Mouse (Mus musculus): ENCODE results near the gene Gigyf2. TPM values are rescaled to one million over a fixed set of nuclear protein-coding genes. Genes with fewer than 3 reads are reported as not detected.

Gene Gigyf2
- polyA plus RNA-seq, 1 experiment: 19.0 TPM

DNA sequence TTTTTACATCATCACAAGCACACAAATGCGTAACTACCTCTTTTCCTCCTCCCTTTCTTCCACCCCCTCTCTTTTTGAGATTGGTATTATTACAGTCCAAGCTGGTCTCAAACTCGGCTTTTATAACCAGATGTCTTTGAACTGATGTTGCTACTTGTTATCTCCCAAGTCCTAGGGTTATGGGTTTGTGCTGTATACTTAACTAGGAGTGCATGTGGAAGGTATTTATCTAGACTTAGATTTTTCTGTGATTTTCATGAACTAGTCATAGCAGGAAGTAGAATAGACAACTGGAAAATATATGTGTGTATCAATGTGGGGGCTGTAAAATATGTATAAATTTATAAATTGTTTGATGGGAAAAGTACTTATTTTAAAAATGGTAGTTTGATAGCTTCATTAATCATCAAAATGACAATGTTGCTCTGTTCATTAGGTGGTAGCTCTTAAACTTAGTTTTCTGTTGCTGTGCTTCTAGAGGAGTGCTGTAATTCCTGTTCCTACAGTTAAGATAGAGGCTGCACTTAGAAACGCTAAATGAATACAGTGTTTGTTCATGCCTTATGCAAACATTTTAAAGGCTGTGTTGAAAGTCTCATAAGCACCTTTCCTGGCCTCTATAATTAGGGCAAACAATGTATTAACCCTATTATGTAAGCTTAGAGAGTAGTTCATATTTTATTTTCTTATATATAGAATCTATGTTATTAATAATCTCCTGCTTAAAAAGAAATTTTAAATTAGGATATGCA lies 66.8 kb downstream of the Gigyf2 start:
- TF ChIP-seq REST (IDR thresholded peaks at IDR 0.05; ENCODE audit: insufficient read depth, insufficient read length) (no peak), USF1 (IDR thresholded peaks at IDR 0.05; ENCODE audit: low read depth) (no peak), POLR2AphosphoS2 (IDR thresholded peaks at IDR 0.05; ENCODE audit: insufficient read length, low read depth) (no peak), TCF3 (IDR thresholded peaks at IDR 0.05; ENCODE audit: insufficient read length, low read depth) (no peak), POLR2A (IDR thresholded peaks at IDR 0.05; ENCODE audit: insufficient read length, low read depth) (no peak), E2F4 (IDR thresholded peaks at IDR 0.05; ENCODE audit: insufficient read depth) (no peak), TCF12 (IDR thresholded peaks at IDR 0.05; ENCODE audit: insufficient read depth, poor library complexity, severe bottlenecking) (no peak), SRF (IDR thresholded peaks at IDR 0.05; ENCODE audit: control insufficient read depth, insufficient read length, low read depth) (no peak)
- Histone ChIP-seq H3K79me2 (ENCODE audit: control insufficient read depth, insufficient read depth) (no peaks in the 10 kb centered on the region), H3K36me3 (ENCODE audit: control insufficient read depth, insufficient read depth) (peaks cover 14% of the 10 kb centered on the region), H3ac (ENCODE audit: control insufficient read depth, insufficient read length) (no peak overlapping the region), H3K4me3 (no peak overlapping the region), H3K4me2 (ENCODE audit: low read depth) (no peak overlapping the region), H3K27me3 (ENCODE audit: control insufficient read depth, insufficient read depth, insufficient read length) (no peaks in the 10 kb centered on the region)

DNA sequence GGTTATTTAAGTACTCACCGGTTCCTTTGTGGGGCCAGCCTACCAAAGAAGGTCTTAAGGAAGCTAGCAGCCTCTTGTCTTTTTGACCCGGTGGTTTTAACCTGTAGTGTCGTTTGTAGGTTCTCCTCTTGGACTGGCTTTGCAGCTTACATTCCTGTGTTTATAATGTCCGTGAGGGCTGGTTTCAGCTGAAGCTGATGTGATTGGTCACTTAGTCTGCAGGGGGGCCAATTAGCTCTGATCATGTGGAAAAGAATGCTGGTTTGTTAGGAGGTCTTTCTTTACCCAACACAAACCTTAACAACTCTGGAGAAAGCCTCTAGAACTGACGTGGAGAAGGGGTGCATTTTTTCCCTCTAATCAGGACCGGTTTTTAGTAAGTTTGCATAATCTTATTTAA lies 67.8 kb downstream of the Gigyf2 start, which contains the start of gene Kcnj13:
Gene Kcnj13 (minus strand): TSS at position 136 of the 400 bp plus-strand sequence.
- no peak within 1 kb of the TSS for H3K4me2 ChIP-seq (ENCODE audit: low read depth)
- H3K36me3 ChIP-seq (ENCODE audit: control insufficient read depth, insufficient read depth): peaks cover 14% of the 10 kb centered on the region
- H3K79me2 ChIP-seq (ENCODE audit: control insufficient read depth, insufficient read depth): no peaks in the 10 kb centered on the region
- no peaks in the 10 kb centered on the region for H3K27me3 ChIP-seq (ENCODE audit: control insufficient read depth, insufficient read depth, insufficient read length)
- H3K4me3 ChIP-seq: no peak within 1 kb of the TSS
- H3ac ChIP-seq (ENCODE audit: control insufficient read depth, insufficient read length): no peak within 1 kb of the TSS
- TF ChIP-seq POLR2AphosphoS2 (IDR thresholded peaks at IDR 0.05; ENCODE audit: insufficient read length, low read depth) (no peak), MYOG (IDR thresholded peaks at IDR 0.05; ENCODE audit: control insufficient read depth in 1 of 3, insufficient read depth in 1 of 3, insufficient read length in 2 of 3, low read depth in 2 of 3) (no peak), REST (IDR thresholded peaks at IDR 0.05; ENCODE audit: insufficient read depth, insufficient read length) (no peak), USF1 (IDR thresholded peaks at IDR 0.05; ENCODE audit: low read depth) (no peak), MYOD1 (IDR thresholded peaks at IDR 0.05; ENCODE audit: control insufficient read depth in 1 of 3, insufficient read length in 2 of 3, low read depth in 2 of 3) (no peak), MAX (IDR thresholded peaks at IDR 0.05; ENCODE audit: low read depth) (no peak), TCF3 (IDR thresholded peaks at IDR 0.05; ENCODE audit: insufficient read length, low read depth) (no peak), TCF12 (IDR thresholded peaks at IDR 0.05; ENCODE audit: insufficient read depth, poor library complexity, severe bottlenecking) (no peak), CEBPB (IDR thresholded peaks at IDR 0.05; ENCODE audit: insufficient read depth, poor library complexity, severe bottlenecking) (no peak), E2F4 (IDR thresholded peaks at IDR 0.05; ENCODE audit: insufficient read depth) (no peak), POLR2A (IDR thresholded peaks at IDR 0.05; ENCODE audit: insufficient read length, low read depth) (no peak), SRF (IDR thresholded peaks at IDR 0.05; ENCODE audit: control insufficient read depth, insufficient read length, low read depth) (no peak)

DNA sequence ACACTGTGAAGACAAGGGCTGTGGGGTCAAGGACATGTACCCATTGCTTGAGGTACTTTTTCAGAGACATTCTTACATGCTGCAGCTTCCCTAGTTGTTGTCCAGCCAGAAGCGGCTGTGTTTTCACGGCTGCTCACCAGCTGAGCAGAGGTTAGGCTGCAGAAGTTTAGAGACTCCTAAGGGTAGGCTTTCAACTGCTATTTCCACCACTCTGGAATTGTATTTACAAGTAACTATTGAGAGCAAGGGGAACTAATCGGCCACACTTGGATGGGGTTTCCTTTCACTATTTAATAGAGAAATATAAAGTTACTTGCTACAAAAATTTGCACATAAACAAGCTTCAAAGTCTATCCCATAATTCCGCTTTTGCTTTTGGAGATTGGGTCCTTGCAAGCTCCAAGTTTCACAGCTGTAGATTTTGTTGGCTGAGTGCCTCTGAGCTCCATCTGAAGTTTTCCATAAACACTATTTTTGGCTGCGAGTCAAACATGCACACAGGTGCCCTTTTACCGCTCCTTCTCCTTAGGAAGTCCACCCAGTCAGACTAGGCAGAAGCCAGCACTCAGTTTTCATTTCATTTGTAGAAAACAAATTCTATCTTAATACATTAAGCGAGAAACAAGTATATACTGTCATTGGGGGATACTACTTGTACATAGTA lies 70.3 kb downstream of the Gigyf2 start:
- Histone ChIP-seq H3K36me3 (ENCODE audit: control insufficient read depth, insufficient read depth) (peaks cover 4% of the 10 kb centered on the region), H3K4me3 (no peak overlapping the region), H3K27me3 (ENCODE audit: control insufficient read depth, insufficient read depth, insufficient read length) (no peaks in the 10 kb centered on the region), H3K79me2 (ENCODE audit: control insufficient read depth, insufficient read depth) (no peaks in the 10 kb centered on the region), H3K4me2 (ENCODE audit: low read depth) (no peak overlapping the region), H3ac (ENCODE audit: control insufficient read depth, insufficient read length) (no peak overlapping the region)
- TF ChIP-seq MAX (IDR thresholded peaks at IDR 0.05; ENCODE audit: low read depth) (no peak), MYOG (IDR thresholded peaks at IDR 0.05; ENCODE audit: control insufficient read depth in 1 of 3, insufficient read depth in 1 of 3, insufficient read length in 2 of 3, low read depth in 2 of 3) (no peak), USF1 (IDR thresholded peaks at IDR 0.05; ENCODE audit: low read depth) (no peak), TCF12 (IDR thresholded peaks at IDR 0.05; ENCODE audit: insufficient read depth, poor library complexity, severe bottlenecking) (no peak), E2F4 (IDR thresholded peaks at IDR 0.05; ENCODE audit: insufficient read depth) (no peak), CEBPB (IDR thresholded peaks at IDR 0.05; ENCODE audit: insufficient read depth, poor library complexity, severe bottlenecking) (no peak), SRF (IDR thresholded peaks at IDR 0.05; ENCODE audit: control insufficient read depth, insufficient read length, low read depth) (no peak), REST (IDR thresholded peaks at IDR 0.05; ENCODE audit: insufficient read depth, insufficient read length) (no peak), POLR2A (IDR thresholded peaks at IDR 0.05; ENCODE audit: insufficient read length, low read depth) (no peak), POLR2AphosphoS2 (IDR thresholded peaks at IDR 0.05; ENCODE audit: insufficient read length, low read depth) (no peak)

DNA sequence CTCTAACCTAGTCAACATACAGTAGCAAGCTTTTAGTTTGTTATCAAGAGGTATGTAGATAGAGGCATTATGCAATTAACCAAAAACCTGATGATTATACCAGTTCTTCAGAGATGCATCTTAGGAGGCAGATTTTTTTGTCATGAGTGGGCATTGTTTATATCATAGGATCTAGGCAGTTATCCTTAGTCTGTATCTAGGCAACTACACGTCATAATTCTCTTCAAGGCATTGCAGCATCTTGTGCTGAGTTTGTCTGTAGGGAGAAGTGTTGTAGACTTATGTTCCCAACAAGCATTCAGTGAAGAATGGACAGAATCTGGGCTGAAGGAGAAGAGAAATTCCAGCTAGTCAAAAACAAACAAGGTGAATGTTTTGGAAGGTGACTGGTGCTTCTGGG lies 77.9 kb downstream of the Gigyf2 start:
- Histone ChIP-seq H3K79me2 (ENCODE audit: control insufficient read depth, insufficient read depth) (no peaks in the 10 kb centered on the region), H3ac (ENCODE audit: control insufficient read depth, insufficient read length) (no peak overlapping the region), H3K36me3 (ENCODE audit: control insufficient read depth, insufficient read depth) (peaks cover 48% of the 10 kb centered on the region), H3K27me3 (ENCODE audit: control insufficient read depth, insufficient read depth, insufficient read length) (no peaks in the 10 kb centered on the region), H3K4me3 (no peak overlapping the region), H3K4me2 (ENCODE audit: low read depth) (no peak overlapping the region)
- TF ChIP-seq SRF (IDR thresholded peaks at IDR 0.05; ENCODE audit: control insufficient read depth, insufficient read length, low read depth) (no peak), MAX (IDR thresholded peaks at IDR 0.05; ENCODE audit: low read depth) (no peak), POLR2A (IDR thresholded peaks at IDR 0.05; ENCODE audit: insufficient read length, low read depth) (no peak), MYOD1 (IDR thresholded peaks at IDR 0.05; ENCODE audit: control insufficient read depth in 1 of 3, insufficient read length in 2 of 3, low read depth in 2 of 3) (no peak), TCF3 (IDR thresholded peaks at IDR 0.05; ENCODE audit: insufficient read length, low read depth) (no peak), MYOG (IDR thresholded peaks at IDR 0.05; ENCODE audit: control insufficient read depth in 1 of 3, insufficient read depth in 1 of 3, insufficient read length in 2 of 3, low read depth in 2 of 3) (no peak), E2F4 (IDR thresholded peaks at IDR 0.05; ENCODE audit: insufficient read depth) (no peak), USF1 (IDR thresholded peaks at IDR 0.05; ENCODE audit: low read depth) (no peak), REST (IDR thresholded peaks at IDR 0.05; ENCODE audit: insufficient read depth, insufficient read length) (no peak), POLR2AphosphoS2 (IDR thresholded peaks at IDR 0.05; ENCODE audit: insufficient read length, low read depth) (no peak), CEBPB (IDR thresholded peaks at IDR 0.05; ENCODE audit: insufficient read depth, poor library complexity, severe bottlenecking) (no peak), TCF12 (IDR thresholded peaks at IDR 0.05; ENCODE audit: insufficient read depth, poor library complexity, severe bottlenecking) (no peak)

Data from myocyte (in vitro differentiated cells).